Mouse (Mus musculus) midbrain, embryonic 14.5 days (tissue): Measurements from ENCODE around the gene Mgst1. TPM values are rescaled to one million over a fixed set of nuclear protein-coding genes. Genes with fewer than 3 reads are reported as not detected.

Experiments
- ATAC-seq: fragments of 200-750 bp; cut with Nextera tagmentation; 2 replicates; pipeline ENCODE4 v1.8.0; 2017; ENCODE audit warnings: moderate number of reproducible peaks, moderate library complexity; ENCODE audit not compliant: low FRiP score, low TSS enrichment
- DNase-seq: peaks from one replicate; pipeline ENCODE4 v3.0.0-alpha.2; 2015
- H3K27ac ChIP-seq: fragments of 300-500 bp; sonication (generic); replicated peaks from 2 replicates; pipeline ENCODE4 v1.5.1; 2014; ENCODE audit warnings: mild to moderate bottlenecking, low read depth, low read length, moderate library complexity
- H3K27me3 ChIP-seq: fragments of 300-500 bp; sonication (generic); 2 replicates; pipeline ENCODE4 v1.6.1; 2014; ENCODE audit warnings: low read length, control low read depth, mixed read lengths; ENCODE audit not compliant: control insufficient read depth, insufficient read depth
- H3K36me3 ChIP-seq: fragments of 300-500 bp; sonication (generic); 2 replicates; pipeline ENCODE4 v1.6.1; 2014; ENCODE audit warnings: low read length, control low read depth; ENCODE audit not compliant: control insufficient read depth, insufficient read depth
- H3K4me1 ChIP-seq: fragments of 300-500 bp; sonication (generic); 2 replicates; pipeline ENCODE4 v1.6.1; 2014; ENCODE audit warnings: mild to moderate bottlenecking, antibody characterized with exemption, low read length, control low read depth; ENCODE audit not compliant: control insufficient read depth, insufficient read depth
- H3K4me2 ChIP-seq: fragments of 300-500 bp; sonication (generic); 2 replicates; pipeline ENCODE4 v1.6.1; 2014; ENCODE audit warnings: mild to moderate bottlenecking, low read length, moderate library complexity
- H3K4me3 ChIP-seq: fragments of 300-500 bp; sonication (generic); replicated peaks from 2 replicates; pipeline ENCODE4 v1.5.1; 2014; ENCODE audit warnings: low read depth, low read length
- H3K9ac ChIP-seq: fragments of 300-500 bp; sonication (generic); replicated peaks from 2 replicates; pipeline ENCODE4 v1.6.1; 2014; ENCODE audit warnings: mild to moderate bottlenecking, low read length, moderate library complexity
- H3K9me3 ChIP-seq: fragments of 300-500 bp; sonication (generic); 2 replicates; pipeline ENCODE4 v1.6.1; 2016; ENCODE audit warnings: low read length, control low read depth, mixed read lengths; ENCODE audit not compliant: control insufficient read depth
- WGBS: fragments of 180-500 bp; shearing (Covaris S2); extraction: QIAGEN DNeasy Blood & Tissue Kit; methylation state at CpG from one replicate; pipeline ENCODE4 v1.1.7; 2014; 5-methylcytosine and 5-hydroxymethylcytosine counted together
- polyA plus RNA-seq: library from polyadenylated mRNA; unstranded; fragments of >200 nt; fragmentation: Nextera tagmentation; extraction: Ambion mirVana; gene quantifications from 2 replicates; pipeline ENCODE4 v1.2.1, GENCODE M21; 2014

The Mgst1 gene
- polyA plus RNA-seq, 1 experiment from 2014 or later = 70.5 TPM

DNA sequence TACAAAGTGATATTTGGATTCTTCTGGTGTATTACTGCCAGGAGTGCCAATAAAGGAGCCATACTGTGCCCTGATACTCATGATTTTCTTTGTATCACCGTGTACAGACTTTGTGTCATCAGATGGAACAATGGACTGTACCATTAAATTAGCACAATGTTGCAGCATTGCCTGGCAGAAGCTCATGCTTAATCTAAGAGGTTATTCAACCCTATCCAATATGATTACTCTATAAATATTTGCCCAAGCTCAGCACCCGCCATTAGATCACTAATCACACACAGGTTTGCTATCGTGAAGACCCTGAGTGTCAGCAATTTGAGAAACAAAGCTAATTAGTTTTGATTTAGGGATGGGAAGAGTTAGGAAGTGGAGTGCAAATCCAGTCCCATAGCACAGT lies 9.6 kb upstream of the Mgst1 start:
- H3K9ac ChIP-seq = no peak overlapping the region
- no peaks in the 10 kb centered on the region for H3K9me3 ChIP-seq
- no peaks in the 10 kb centered on the region for H3K27me3 ChIP-seq
- no peak overlapping the region for H3K27ac ChIP-seq
- no peak overlapping the region for H3K4me2 ChIP-seq
- 67% methylated on average over 3 of the region's 3 CpGs for WGBS
- no peak for DNase-seq
- no peak for ATAC-seq
- no peak overlapping the region for H3K4me3 ChIP-seq
- H3K36me3 ChIP-seq = no peaks in the 10 kb centered on the region
- no peaks in the 10 kb centered on the region for H3K4me1 ChIP-seq

DNA sequence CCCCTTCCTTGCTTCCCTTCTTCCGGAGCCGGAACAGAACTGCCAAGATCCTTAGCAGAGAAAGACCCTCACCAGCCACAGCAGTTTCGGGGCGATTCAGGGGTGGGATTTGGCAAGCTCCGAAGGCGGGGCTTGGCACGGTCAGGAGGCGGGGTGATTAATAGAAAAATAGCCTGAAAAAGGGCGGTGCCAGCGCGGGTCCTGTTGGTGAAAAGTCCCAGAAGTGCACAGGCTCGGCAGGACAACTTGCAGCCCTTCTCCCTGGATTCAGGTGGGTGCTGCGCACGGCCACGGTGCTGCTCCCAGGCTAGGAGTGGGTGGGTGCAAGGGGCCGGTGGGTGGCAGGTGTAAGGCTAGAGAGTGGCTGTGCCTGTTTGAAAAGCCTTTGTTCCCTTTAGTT lies 220 bp downstream of the Mgst1 start:
- Histone ChIP-seq H3K27me3 (no peaks in the 10 kb centered on the region), H3K9me3 (no peaks in the 10 kb centered on the region), H3K9ac (peak overlapping the region; percentile 49; the same call in 1 of the 2 replicates), H3K27ac (no peak overlapping the region), H3K4me3 (peak overlapping the region; percentile 35), H3K36me3 (no peaks in the 10 kb centered on the region), H3K4me1 (0 out of 2 replicates have a peak, but pooled peaks cover 3% of the 10 kb centered on the region), H3K4me2 (peak overlapping the region; percentile 71)
- WGBS = under 1% methylated on average over 16 of the region's 16 CpGs
- peak; percentile 82 for ATAC-seq
- DNase-seq = peak; percentile 75

DNA sequence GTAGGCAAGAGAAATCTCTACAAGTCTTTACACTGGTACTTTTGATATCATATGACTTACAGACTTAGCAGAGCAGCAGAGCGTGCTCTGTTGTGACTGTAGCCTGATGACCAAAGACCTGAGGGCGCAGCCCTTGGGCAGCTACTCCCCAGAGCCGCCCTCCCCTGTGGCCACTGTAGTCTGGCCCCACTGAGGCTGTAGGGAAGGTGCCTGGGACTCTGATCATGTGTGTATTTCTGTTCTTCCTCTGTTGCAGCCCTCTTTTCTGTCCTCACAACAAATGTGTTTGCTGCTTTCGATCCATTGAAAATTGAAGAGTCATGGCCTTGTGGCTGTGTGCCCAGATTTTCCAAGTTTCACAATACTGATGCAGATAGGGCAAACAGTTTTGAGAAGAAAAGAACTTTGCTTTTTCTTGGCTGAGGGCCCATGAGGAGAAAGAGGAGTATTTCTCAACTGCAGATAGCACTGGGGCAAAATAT lies 1.0 kb downstream of the Mgst1 start:
- ATAC-seq = 0 out of 2 replicates have a peak, but pooled peaks have one; percentile 14
- WGBS = 63% methylated on average over 4 of the region's 4 CpGs
- peak overlapping the region; percentile 71 for H3K4me2 ChIP-seq
- H3K27me3 ChIP-seq = no peaks in the 10 kb centered on the region
- no peaks in the 10 kb centered on the region for H3K36me3 ChIP-seq
- DNase-seq = peak; percentile 57
- no peak overlapping the region for H3K9ac ChIP-seq
- H3K27ac ChIP-seq = no peak overlapping the region
- H3K4me1 ChIP-seq = 0 out of 2 replicates have a peak, but pooled peaks cover 3% of the 10 kb centered on the region
- H3K4me3 ChIP-seq = peak overlapping the region; percentile 35; the same call in 1 of the 2 replicates
- no peaks in the 10 kb centered on the region for H3K9me3 ChIP-seq

DNA sequence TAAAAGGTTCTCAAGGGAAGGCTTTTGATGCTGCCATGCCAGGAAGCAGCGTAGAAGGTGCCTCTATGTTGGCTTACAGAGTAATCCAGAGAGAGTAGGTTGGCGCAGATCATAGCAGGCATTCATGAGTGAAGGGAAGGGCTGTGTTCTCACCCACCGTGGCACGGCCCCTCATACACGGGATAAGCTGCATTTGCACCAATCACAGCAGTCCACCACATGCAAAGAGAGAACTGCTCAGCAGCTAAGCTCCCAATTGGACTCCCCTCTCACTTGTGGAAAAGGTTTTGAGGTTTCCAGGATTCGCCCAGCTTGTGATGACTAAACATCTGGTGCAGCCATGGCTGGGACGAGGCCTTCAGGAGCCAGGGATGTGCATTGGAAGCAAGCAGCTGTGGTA lies 2.5 kb downstream of the Mgst1 start:
- WGBS = 92% methylated on average over 7 of the region's 7 CpGs
- no peaks in the 10 kb centered on the region for H3K9me3 ChIP-seq
- no peak overlapping the region for H3K9ac ChIP-seq
- ATAC-seq (no peak), DNase-seq (no peak)
- H3K36me3 ChIP-seq = no peaks in the 10 kb centered on the region
- H3K27ac ChIP-seq = no peak overlapping the region
- H3K4me2 ChIP-seq = no peak overlapping the region
- no peaks in the 10 kb centered on the region for H3K27me3 ChIP-seq
- 0 out of 2 replicates have a peak, but pooled peaks cover 3% of the 10 kb centered on the region for H3K4me1 ChIP-seq
- H3K4me3 ChIP-seq = no peak overlapping the region

DNA sequence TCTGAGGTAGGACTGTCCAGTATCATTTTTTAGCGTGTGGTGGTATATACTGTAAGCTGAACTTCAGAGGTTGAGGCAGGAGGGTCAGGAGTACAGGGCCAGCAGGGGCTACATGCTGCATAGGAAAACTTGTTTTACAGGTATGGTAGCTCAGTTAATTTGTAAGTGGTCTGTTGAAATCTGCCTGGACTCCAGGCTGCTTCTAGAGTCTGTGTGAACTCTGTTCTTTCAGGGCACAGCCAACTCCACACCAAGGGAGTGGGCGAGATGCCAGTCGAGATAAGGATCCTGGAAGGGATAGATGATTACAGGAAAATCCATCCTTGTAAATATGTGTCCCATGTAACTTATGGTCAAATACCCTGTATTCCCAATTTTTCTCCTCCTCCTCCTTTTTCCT lies 3.3 kb downstream of the Mgst1 start:
- no peaks in the 10 kb centered on the region for H3K36me3 ChIP-seq
- 0 out of 2 replicates have a peak, but pooled peaks cover 3% of the 10 kb centered on the region for H3K4me1 ChIP-seq
- no peak overlapping the region for H3K27ac ChIP-seq
- ATAC-seq = no peak
- no peaks in the 10 kb centered on the region for H3K27me3 ChIP-seq
- WGBS = 94% methylated on average over 3 of the region's 3 CpGs
- H3K9ac ChIP-seq = no peak overlapping the region
- DNase-seq = no peak
- no peaks in the 10 kb centered on the region for H3K9me3 ChIP-seq
- H3K4me3 ChIP-seq = no peak overlapping the region
- no peak overlapping the region for H3K4me2 ChIP-seq

DNA sequence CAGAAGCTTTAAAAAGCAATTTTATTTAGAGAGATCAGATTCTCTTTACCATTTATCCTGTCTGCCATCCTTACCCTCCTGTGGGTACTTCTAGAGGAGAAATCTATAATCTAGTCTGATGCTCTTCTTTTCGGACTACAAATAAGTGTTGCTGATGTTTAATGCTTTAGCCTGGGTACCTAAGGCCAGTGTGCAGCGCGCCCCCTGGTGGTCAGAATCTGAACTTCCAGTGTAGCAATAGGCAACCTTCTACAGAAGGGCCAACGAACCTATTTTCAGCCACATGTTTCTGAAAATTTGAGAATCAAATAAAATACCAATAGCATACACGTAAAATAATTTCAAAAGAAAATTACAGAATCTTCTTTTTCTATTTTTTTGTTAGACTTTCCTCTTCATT lies 13.0 kb downstream of the Mgst1 start:
- no peak overlapping the region for H3K27ac ChIP-seq
- no peaks in the 10 kb centered on the region for H3K9me3 ChIP-seq
- no peaks in the 10 kb centered on the region for H3K36me3 ChIP-seq
- no peak overlapping the region for H3K9ac ChIP-seq
- no peak overlapping the region for H3K4me3 ChIP-seq
- 27% methylated on average over 5 of the region's 5 CpGs for whole genome bisulfite sequencing
- H3K27me3 ChIP-seq = no peaks in the 10 kb centered on the region
- DNase-seq (peak; percentile 83), ATAC-seq (peak; percentile 58; the same call in 1 of the 2 replicates)
- H3K4me2 ChIP-seq = no peak overlapping the region
- no peaks in the 10 kb centered on the region for H3K4me1 ChIP-seq

DNA sequence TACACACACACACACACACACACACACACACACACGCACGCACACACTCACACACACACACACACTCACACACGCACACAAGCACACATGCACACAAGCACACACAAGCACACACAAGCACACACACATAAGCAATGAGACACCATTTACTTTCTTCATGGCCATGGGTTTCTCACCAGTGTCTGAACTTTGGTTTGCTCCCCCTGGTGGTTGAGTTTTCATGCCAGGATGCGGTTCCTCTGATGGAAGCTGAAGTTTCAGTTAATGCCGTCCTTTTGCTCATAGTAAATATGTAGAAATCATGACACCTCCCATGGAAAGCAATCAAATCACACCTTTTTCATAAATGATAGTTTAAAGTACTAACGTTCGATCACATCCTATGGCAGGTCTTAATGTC lies 23.8 kb downstream of the Mgst1 start:
- DNase-seq = peak; percentile 73
- Histone ChIP-seq H3K9ac (no peak overlapping the region), H3K4me3 (no peak overlapping the region), H3K9me3 (no peaks in the 10 kb centered on the region), H3K4me1 (no peaks in the 10 kb centered on the region), H3K27me3 (no peaks in the 10 kb centered on the region), H3K36me3 (no peaks in the 10 kb centered on the region), H3K4me2 (no peak overlapping the region), H3K27ac (no peak overlapping the region)
- 0 out of 2 replicates have a peak, but pooled peaks have one; percentile 27 for ATAC-seq
- 77% methylated on average over 7 of the region's 7 CpGs for WGBS

DNA sequence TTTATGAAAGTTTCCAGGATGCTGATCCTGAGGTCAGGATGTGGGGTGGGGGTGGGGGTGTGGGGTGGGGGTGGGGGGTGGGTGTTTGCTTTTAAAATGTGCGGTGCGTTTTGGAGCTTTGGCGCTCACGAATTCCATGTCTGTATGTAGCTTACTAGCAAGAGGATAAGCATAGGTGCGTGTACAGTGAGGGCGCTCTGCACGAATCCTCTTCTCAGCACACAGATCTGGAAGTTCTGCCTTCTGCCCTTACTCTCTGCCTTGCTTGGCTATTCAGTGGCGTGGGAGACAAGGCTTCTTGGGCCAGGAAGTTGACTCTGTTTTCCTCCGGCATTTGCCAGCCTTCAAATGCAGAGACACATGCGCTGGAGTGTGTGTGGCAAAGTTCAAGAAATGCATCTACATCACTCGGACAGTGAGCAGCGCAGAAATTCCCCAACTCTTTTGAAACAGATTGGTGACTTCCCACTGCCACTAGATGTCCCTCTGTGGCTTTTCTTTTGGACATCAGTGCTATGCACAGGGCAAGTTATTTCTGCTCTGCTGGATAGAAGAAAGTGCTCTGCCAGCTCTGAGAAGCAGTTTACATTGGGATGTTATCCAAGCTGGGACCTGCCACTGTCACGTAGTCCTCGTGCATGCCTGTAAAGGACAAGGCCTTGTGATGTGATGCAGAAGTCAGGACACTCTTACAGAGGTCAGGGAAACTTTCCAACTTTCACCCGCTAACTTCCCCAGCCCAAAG lies 31.5 kb downstream of the Mgst1 start:
- no peaks in the 10 kb centered on the region for H3K27me3 ChIP-seq
- ATAC-seq (peak; percentile 55; the same call in 1 of the 2 replicates), DNase-seq (peak; percentile 80)
- no peak overlapping the region for H3K9ac ChIP-seq
- no peak overlapping the region for H3K27ac ChIP-seq
- no peaks in the 10 kb centered on the region for H3K36me3 ChIP-seq
- H3K4me1 ChIP-seq = no peaks in the 10 kb centered on the region
- 72% methylated on average over 15 of the region's 15 CpGs for WGBS
- H3K4me2 ChIP-seq = no peak overlapping the region
- H3K9me3 ChIP-seq = no peaks in the 10 kb centered on the region
- no peak overlapping the region for H3K4me3 ChIP-seq
